In the genomic region with DNA sequence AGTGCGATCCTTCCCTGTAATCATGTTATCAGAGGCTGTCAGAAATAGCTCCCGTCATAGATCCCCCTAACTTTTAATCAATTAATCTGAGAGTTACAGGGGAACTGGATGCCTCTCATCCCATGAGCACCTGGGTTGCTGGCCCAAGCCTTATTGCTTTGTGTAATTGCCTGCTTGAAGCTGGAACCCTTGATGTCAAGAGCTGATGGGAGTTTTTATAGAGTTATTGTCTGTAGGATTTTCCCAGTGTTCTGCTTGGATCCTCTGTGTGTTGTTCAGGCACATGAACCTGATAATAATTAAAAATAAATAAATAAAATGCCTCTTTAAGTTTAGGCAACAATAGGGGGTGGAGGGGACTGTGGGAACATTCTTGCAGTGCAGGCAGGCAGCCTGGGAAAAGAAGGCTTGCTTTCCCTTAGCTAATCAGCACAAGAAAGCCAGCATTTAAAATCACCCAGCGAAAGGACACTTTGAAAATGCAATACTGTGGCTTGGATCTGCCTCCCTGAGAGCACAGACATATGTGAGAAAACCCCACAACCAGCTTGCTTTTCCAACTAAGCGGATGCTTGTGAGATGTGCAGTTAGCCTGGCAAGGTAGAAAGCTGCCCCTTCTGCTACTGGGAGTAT, we compare ENCODE assay signal across 9 mouse cellular contexts. TPM values are rescaled to one million over a fixed set of nuclear protein-coding genes. Genes with fewer than 3 reads are reported as not detected.
DNase-seq lines count a peak whose midpoint lies in the region; ATAC-seq and TF ChIP-seq lines count a peak whose summit lies in the region.
"Had no signal": no experiment of that assay in that cellular context is flagged by ENCODE, and none has a peak within 500 bp of the region (broad histone marks: within the 10 kb centered on the region; RNA-seq: fewer than 3 reads in every experiment).

No protein-coding gene starts in this region.

- no peak overlapping the region for H3K9ac ChIP-seq in kidney, postnatal 0 days (ENCODE audit: low read depth, low read length)
- no peak overlapping the region for H3K9ac ChIP-seq in embryonic facial prominence, embryonic 12.5 days
- no peak overlapping the region for H3K9ac ChIP-seq in hindbrain, embryonic 15.5 days
- H3K9ac ChIP-seq in neural tube, embryonic 13.5 days, result peak overlapping the region; percentile 39; the same call in 1 of the 2 replicates
- H3K9ac ChIP-seq: liver, embryonic 14.5 days had no signal

- no peak overlapping the region for H3K4me3 ChIP-seq in kidney, postnatal 0 days (replicated peaks; ENCODE audit: low read depth, low read length)
- H3K4me3 ChIP-seq in embryonic facial prominence, embryonic 12.5 days, result no peak overlapping the region
- no peak overlapping the region for H3K4me3 ChIP-seq in hindbrain, embryonic 15.5 days
- no peak overlapping the region for H3K4me3 ChIP-seq in neural tube, embryonic 13.5 days

- peak overlapping the region; percentile 57 for H3K27ac ChIP-seq in kidney, postnatal 0 days
- peak overlapping the region; percentile 61; the same call in 1 of the 2 replicates for H3K27ac ChIP-seq in embryonic facial prominence, embryonic 12.5 days
- H3K27ac ChIP-seq in hindbrain, embryonic 15.5 days (replicated peaks), result peak overlapping the region; percentile 59
- peak overlapping the region; percentile 80 for H3K27ac ChIP-seq in neural tube, embryonic 13.5 days (replicated peaks)
- H3K27ac ChIP-seq: liver, embryonic 14.5 days had no signal

- WGBS in kidney, postnatal 0 days, result 53% methylated on average over 4 of the region's 4 CpGs
- WGBS in embryonic facial prominence, embryonic 12.5 days, result 41% methylated on average over 4 of the region's 4 CpGs
- 20% methylated on average over 4 of the region's 4 CpGs for WGBS in hindbrain, embryonic 15.5 days
- 21% methylated on average over 4 of the region's 4 CpGs for WGBS in neural tube, embryonic 13.5 days

- H3K4me1 ChIP-seq in kidney, postnatal 0 days (replicated peaks; ENCODE audit: insufficient read depth, low read length), result peaks cover 66% of the 10 kb centered on the region
- H3K4me1 ChIP-seq in embryonic facial prominence, embryonic 12.5 days, result peaks cover 83% of the 10 kb centered on the region
- peaks cover 57% of the 10 kb centered on the region for H3K4me1 ChIP-seq in hindbrain, embryonic 15.5 days (replicated peaks)
- H3K4me1 ChIP-seq in neural tube, embryonic 13.5 days (replicated peaks), result peaks cover 84% of the 10 kb centered on the region

- no peaks in the 10 kb centered on the region for H3K9me3 ChIP-seq in kidney, postnatal 0 days (replicated peaks; ENCODE audit: low read length)
- no peaks in the 10 kb centered on the region for H3K9me3 ChIP-seq in embryonic facial prominence, embryonic 12.5 days
- no peaks in the 10 kb centered on the region for H3K9me3 ChIP-seq in hindbrain, embryonic 15.5 days
- no peaks in the 10 kb centered on the region for H3K9me3 ChIP-seq in neural tube, embryonic 13.5 days

- no peak overlapping the region for H3K4me2 ChIP-seq in kidney, postnatal 0 days (ENCODE audit: low read length)
- no peak overlapping the region for H3K4me2 ChIP-seq in embryonic facial prominence, embryonic 12.5 days (replicated peaks)
- H3K4me2 ChIP-seq in hindbrain, embryonic 15.5 days, result no peak overlapping the region
- 0 out of 2 replicates have a peak overlapping the region, but pooled peaks have one; percentile 22 for H3K4me2 ChIP-seq in neural tube, embryonic 13.5 days

- no peaks in the 10 kb centered on the region for H3K27me3 ChIP-seq in kidney, postnatal 0 days (ENCODE audit: insufficient read depth, low read length)
- no peaks in the 10 kb centered on the region for H3K27me3 ChIP-seq in embryonic facial prominence, embryonic 12.5 days
- H3K27me3 ChIP-seq in hindbrain, embryonic 15.5 days, result no peaks in the 10 kb centered on the region
- H3K27me3 ChIP-seq in neural tube, embryonic 13.5 days, result no peaks in the 10 kb centered on the region

- no peaks in the 10 kb centered on the region for H3K36me3 ChIP-seq in kidney, postnatal 0 days (ENCODE audit: insufficient read depth, low read length)
- H3K36me3 ChIP-seq in embryonic facial prominence, embryonic 12.5 days, result no peaks in the 10 kb centered on the region
- H3K36me3 ChIP-seq in hindbrain, embryonic 15.5 days, result no peaks in the 10 kb centered on the region
- no peaks in the 10 kb centered on the region for H3K36me3 ChIP-seq in neural tube, embryonic 13.5 days

- no peak for DNase-seq in kidney, postnatal 0 days (ENCODE audit: low spot score)
- no peak for DNase-seq in kidney, postnatal 14 days
- DNase-seq in kidney, adult 11 months, result no peak
- no peak for DNase-seq in urinary bladder, postnatal 10 days (ENCODE audit: low spot score)
- DNase-seq in left cerebral cortex, adult 9 months (ENCODE audit: low spot score in 2 of 2), result no peak

- no peak for ATAC-seq in kidney, postnatal 0 days (replicated peaks; ENCODE audit: low FRiP score, low read depth)
- no peak for ATAC-seq in embryonic facial prominence, embryonic 12.5 days (ENCODE audit: insufficient number of reproducible peaks, insufficient read depth, low FRiP score, low TSS enrichment)
- no peak for ATAC-seq in hindbrain, embryonic 15.5 days (ENCODE audit: low FRiP score, low read depth)
- peak; percentile 41; the same call in 1 of the 2 replicates for ATAC-seq in neural tube, embryonic 13.5 days (ENCODE audit: low read depth)

- no peak for TF ChIP-seq CTCF in kidney, postnatal 0 days (IDR thresholded peaks at IDR 0.05; ENCODE audit: low read depth)

RNA-seq across cellular contexts. Expression of gene Sept11, which starts 33.8 kb away (rescaled TPM):
- polyA plus RNA-seq in kidney, postnatal 0 days (2015; fragmentation: Nextera tagmentation; extraction: Ambion mirVana), result 140 and 154 TPM in 2 replicates
- polyA plus RNA-seq in embryonic facial prominence, embryonic 12.5 days (2016; fragmentation: Nextera tagmentation; extraction: Ambion mirVana), result 248 and 263 TPM in 2 replicates
- 148 and 151 TPM in 2 replicates for polyA plus RNA-seq in hindbrain, embryonic 15.5 days (2015; fragmentation: Nextera tagmentation; extraction: Ambion mirVana)
- polyA plus RNA-seq in neural tube, embryonic 13.5 days (2015; fragmentation: Nextera tagmentation; extraction: Ambion mirVana), result 156 and 189 TPM in 2 replicates
